Mouse (Mus musculus): Measurements from ENCODE around the gene Zfp963. TPM values are rescaled to one million over a fixed set of nuclear protein-coding genes. Genes with fewer than 3 reads are reported as not detected.

The Zfp963 gene
- 1.7 and 3.7 TPM in 2 replicates for polyA plus RNA-seq (2012; ENCODE audit: low replicate concordance)

DNA sequence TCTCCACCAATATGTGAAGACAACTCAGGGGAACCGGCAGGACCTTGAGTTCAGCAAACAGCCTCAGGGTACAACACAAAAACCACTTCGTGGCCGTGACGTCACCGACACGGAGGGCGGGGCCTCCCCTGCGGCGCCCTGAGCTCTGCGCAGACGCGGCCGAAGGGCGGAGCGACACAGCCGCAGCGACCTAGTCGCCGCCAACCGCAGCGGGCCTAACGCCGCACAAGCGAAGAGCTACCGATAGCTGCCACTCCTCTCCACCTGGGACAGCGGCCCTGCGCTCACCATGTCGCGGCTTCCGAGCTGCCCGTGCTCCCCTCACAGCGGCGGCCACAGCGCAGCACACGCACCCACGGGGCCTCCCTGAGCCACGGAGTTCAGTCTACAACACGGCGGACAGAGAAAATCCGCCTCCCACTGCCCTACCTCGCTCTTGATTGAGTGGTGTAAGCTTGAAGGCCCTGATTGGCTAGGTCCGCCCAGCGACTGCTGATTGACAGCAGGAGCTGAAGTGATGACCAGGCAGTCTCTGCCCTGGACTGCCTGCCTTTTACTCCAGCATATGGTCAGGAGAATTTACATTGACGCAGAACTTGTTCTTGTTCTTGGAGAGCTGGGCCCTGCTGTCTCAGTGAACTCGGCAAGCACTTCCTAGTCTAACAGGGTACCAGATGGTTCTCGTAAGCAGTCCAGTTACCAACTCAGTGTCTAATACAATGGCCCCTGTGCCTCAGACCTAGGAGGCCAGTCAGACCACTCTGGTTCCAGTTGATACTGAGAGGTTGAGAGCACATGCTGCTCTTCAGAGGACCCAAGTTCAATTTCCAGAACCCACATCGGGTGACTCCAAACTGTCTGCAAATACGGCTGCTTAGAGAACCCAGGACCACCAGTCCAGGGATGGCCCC lies at the start of gene Zfp963:
Gene Zfp963 (minus strand): TSS at position 427 of the 911 bp plus-strand sequence.

DNA sequence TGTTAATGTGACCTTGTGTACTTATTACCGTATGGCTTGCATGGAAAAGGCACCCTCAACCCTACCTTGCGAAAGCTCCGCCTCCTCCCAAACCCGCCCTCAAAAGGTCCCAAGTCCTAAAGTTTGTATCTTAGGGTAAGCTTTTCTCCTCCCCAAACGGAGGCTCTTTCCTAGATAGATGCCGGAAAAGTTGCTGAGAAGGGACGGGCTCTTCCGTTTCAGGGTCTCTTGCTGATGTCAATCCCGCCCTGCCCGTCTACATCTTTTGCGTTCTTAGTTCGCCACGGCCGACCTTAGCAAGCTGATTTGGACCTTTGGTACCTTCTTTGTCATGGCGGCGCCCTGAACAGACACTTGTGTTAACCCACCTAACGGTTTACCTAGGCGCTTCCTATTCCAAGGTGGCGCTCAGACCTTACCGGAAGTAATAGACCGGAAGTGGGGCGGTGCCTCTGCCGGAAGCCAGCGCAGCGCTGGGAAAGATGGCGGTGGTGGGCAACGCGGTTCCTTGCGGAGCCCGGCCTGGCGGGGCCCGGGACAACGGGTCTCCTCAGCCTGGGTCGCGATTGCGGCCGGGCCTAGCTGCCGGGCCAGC lies 41.1 kb upstream of the Zfp963 start, which contains the start of the genes Atp13a1 and Zfp866:
Gene Atp13a1 (plus strand): TSS at position 391 of the 595 bp plus-strand sequence.
Gene Zfp866 (minus strand): TSS at position 406 of the 595 bp plus-strand sequence.

DNA sequence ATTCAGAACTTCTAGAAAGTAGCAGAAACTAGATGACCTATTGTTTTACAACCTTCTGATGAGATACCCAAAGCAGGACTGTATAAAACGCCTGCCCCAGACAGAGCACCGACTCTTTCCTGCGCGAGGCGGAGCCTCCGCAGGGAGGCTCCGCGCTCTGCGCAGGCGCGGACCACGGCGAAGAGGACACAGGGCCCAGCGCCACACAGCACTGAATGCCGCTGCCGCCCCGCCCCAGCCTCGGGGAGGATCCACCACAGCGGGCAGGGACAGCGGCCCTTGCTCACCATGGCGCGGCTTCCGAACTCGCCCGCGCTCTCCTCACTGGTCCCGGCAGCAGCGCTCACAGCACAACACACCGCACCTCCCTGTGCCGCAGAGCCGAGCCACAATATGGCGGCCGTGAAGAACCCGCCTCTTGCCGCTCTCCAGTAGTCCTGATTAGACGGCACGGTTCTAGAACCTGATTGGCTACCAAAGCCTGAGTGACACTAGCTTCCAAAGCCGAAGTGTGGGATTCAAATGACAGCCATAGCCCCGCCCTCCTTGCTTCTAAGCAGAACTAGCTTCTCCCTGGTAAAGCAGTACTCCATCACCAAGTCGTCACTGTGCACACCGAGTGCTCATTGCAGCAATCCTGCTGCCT lies 24.9 kb upstream of the Zfp963 start, which contains the start of gene Gm20422:
Gene Gm20422 (minus strand): TSS at position 384 of the 646 bp plus-strand sequence.

DNA sequence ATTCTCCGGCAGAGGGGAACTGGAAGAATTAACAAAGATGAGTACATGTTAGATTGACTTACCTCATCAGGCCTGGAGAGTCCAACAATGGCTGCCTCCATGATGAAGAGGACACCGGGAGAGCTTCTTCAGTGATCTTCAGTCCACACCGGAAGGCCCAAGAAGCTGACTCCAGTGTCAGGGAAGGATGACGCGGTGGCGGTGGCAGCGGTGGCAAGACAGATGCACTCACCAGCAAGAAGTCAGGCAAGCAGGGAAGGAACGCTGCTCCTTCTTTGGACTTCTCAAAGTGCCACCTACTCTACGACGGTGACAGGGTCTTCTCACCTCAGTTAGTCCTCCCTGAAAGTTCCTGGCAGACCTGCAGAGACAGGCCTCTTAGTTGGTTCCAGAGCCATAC lies 39.1 kb downstream of the Zfp963 start, which contains the start of gene Zfp869:
Gene Zfp869 (minus strand): TSS at position 101 of the 400 bp plus-strand sequence.

Other genes with a start within 250 kb of the Zfp963 start
- gene Gm7697, start 227.0 kb downstream of the Zfp963 start, polyA plus RNA-seq (2012; ENCODE audit: low replicate concordance): not detected in 2 replicates
- gene Zfp868, start 124.4 kb downstream of the Zfp963 start, polyA plus RNA-seq (2012; ENCODE audit: low replicate concordance): 1.5 and 4.2 TPM in 2 replicates
- gene Zfp964, start 95.5 kb downstream of the Zfp963 start, polyA plus RNA-seq (2012; ENCODE audit: low replicate concordance): 0.27 TPM in 2 replicates
- gene Zfp869, start 39.2 kb downstream of the Zfp963 start, polyA plus RNA-seq (2012; ENCODE audit: low replicate concordance): 2.3 and 3.5 TPM in 2 replicates
- gene Gm20422, start 24.9 kb upstream of the Zfp963 start, polyA plus RNA-seq (2012; ENCODE audit: low replicate concordance): 2.1 TPM in 1 of 2 replicates, not detected in the other
- 50.8 and 66.2 TPM in 2 replicates for gene Atp13a1, start 41.2 kb upstream of the Zfp963 start, polyA plus RNA-seq (2012; ENCODE audit: low replicate concordance)
- 1.6 and 4.7 TPM in 2 replicates for gene Zfp866, start 41.2 kb upstream of the Zfp963 start, polyA plus RNA-seq (2012; ENCODE audit: low replicate concordance)
- gene Gmip, start 58.7 kb upstream of the Zfp963 start, polyA plus RNA-seq (2012; ENCODE audit: low replicate concordance): 177 and 206 TPM in 2 replicates
- gene Lpar2, start 72.5 kb upstream of the Zfp963 start, polyA plus RNA-seq (2012; ENCODE audit: low replicate concordance): 0.81 and 0.94 TPM in 2 replicates
- gene Pbx4, start 82.5 kb upstream of the Zfp963 start, polyA plus RNA-seq (2012; ENCODE audit: low replicate concordance): 2.1 TPM in 2 replicates
- 0.24 and 0.53 TPM in 2 replicates for gene Cilp2, start 137.7 kb upstream of the Zfp963 start, polyA plus RNA-seq (2012; ENCODE audit: low replicate concordance)
- gene Tssk6, start 152.2 kb upstream of the Zfp963 start, polyA plus RNA-seq (2012; ENCODE audit: low replicate concordance): 1.00 and 2.1 TPM in 2 replicates
- gene Ndufa13, start 152.6 kb upstream of the Zfp963 start, polyA plus RNA-seq (2012; ENCODE audit: low replicate concordance): 95.4 and 115 TPM in 2 replicates
- 0.81 and 2.5 TPM in 2 replicates for gene Yjefn3, start 152.7 kb upstream of the Zfp963 start, polyA plus RNA-seq (2012; ENCODE audit: low replicate concordance)
- gene Gatad2a, start 246.4 kb upstream of the Zfp963 start, polyA plus RNA-seq (2012; ENCODE audit: low replicate concordance): 54.9 and 107 TPM in 2 replicates